Mouse (Mus musculus) CD4-positive helper T cell, adult 2 months (primary cell): ENCODE measurements around the gene Pecam1.
"Not testable (repeated sequence)": the region's sequence is repeated elsewhere in the genome, so short reads cannot be mapped to it uniquely, and the experiment has no call there.

Experiments used
- DNase-seq: peaks from one replicate; pipeline ENCODE4 v3.0.0-alpha.2; 2012; ENCODE audit warnings: low read depth, missing footprints, low spot score

Pecam1 gene

GRCm38 (mm10) chr11:106730714-106731113 is 19.7 kb downstream of the Pecam1 start:
- DNase-seq = no peak

GRCm38 (mm10) chr11:106729656-106730055 is 20.8 kb downstream of the Pecam1 start:
- DNase-seq = no peak

- DNase-seq = no peak
These were observed 21.7 kb downstream of the Pecam1 start for GRCm38 (mm10) chr11:106728402-106729366.

- DNase-seq = no peak
These were observed 22.5 kb downstream of the Pecam1 start for GRCm38 (mm10) chr11:106727967-106728366.

GRCm38 (mm10) chr11:106724916-106725235 is 25.6 kb downstream of the Pecam1 start:
- not testable (repeated sequence) for DNase-seq

- no peak for DNase-seq
These were observed 26.1 kb downstream of the Pecam1 start for GRCm38 (mm10) chr11:106724176-106724915.

GRCm38 (mm10) chr11:106723611-106724125 is 26.8 kb downstream of the Pecam1 start:
- no peak for DNase-seq

GRCm38 (mm10) chr11:106722831-106723361 is 27.5 kb downstream of the Pecam1 start:
- DNase-seq = no peak

GRCm38 (mm10) chr11:106720379-106720778 is 30.0 kb downstream of the Pecam1 start:
- DNase-seq = no peak

- DNase-seq = peak; percentile 35
These were observed 33.9 kb downstream of the Pecam1 start for GRCm38 (mm10) chr11:106716568-106716967.

- no peak for DNase-seq
These were observed 35.4 kb downstream of the Pecam1 start for GRCm38 (mm10) chr11:106715066-106715465.

- DNase-seq = no peak
These were observed 39.6 kb downstream of the Pecam1 start for GRCm38 (mm10) chr11:106710789-106711188.

GRCm38 (mm10) chr11:106709227-106709985 is 41.0 kb downstream of the Pecam1 start:
- DNase-seq = no peak

- DNase-seq = no peak
These were observed 42.6 kb downstream of the Pecam1 start for GRCm38 (mm10) chr11:106707866-106708265.

- no peak for DNase-seq
These were observed 43.3 kb downstream of the Pecam1 start for GRCm38 (mm10) chr11:106707085-106707484.

GRCm38 (mm10) chr11:106706212-106706611 is 44.2 kb downstream of the Pecam1 start:
- no peak for DNase-seq

- DNase-seq = no peak
These were observed 45.9 kb downstream of the Pecam1 start for GRCm38 (mm10) chr11:106704399-106705111.

GRCm38 (mm10) chr11:106703931-106704330 is 46.5 kb downstream of the Pecam1 start:
- DNase-seq = no peak

- DNase-seq = no peak
These were observed 47.8 kb downstream of the Pecam1 start for GRCm38 (mm10) chr11:106702584-106702983.

- DNase-seq = no peak
These were observed 48.8 kb downstream of the Pecam1 start for GRCm38 (mm10) chr11:106701589-106701988.

- no peak for DNase-seq
These were observed 51.3 kb downstream of the Pecam1 start for GRCm38 (mm10) chr11:106699083-106699482.
